Mouse (Mus musculus) lung, adult 10 weeks (tissue): ENCODE results near the gene Olfr794. TPM values are rescaled to one million over a fixed set of nuclear protein-coding genes. Genes with fewer than 3 reads are reported as not detected.

Source experiments
- polyA plus RNA-seq: library from polyadenylated mRNA; stranded (reverse); fragments of 350-450 nt; fragmentation: Illumina TruSeq; extraction: RNeasy Lipid Tissue Mini Kit (QIAGEN cat#74804); gene quantifications from one replicate; pipeline ENCODE4 v1.2.3, GENCODE M21; 2014; ENCODE audit warnings: low read depth, low replicate concordance; ENCODE audit not compliant: insufficient read depth

The Olfr794 gene
- not detected for polyA plus RNA-seq

GRCm38 (mm10) chr10:129567355-129567754 lies at the start of gene Olfr794:
Gene Olfr794, plus strand, starts transcription at chr10:129567655.

GRCm38 (mm10) chr10:129521492-129521891 lies 46.0 kb upstream of the Olfr794 start, which contains the start of gene Olfr791:
Gene Olfr791, plus strand, starts transcription at chr10:129521792.

GRCm38 (mm10) chr10:129538862-129539261 lies 28.6 kb upstream of the Olfr794 start, which contains the start of gene Olfr792:
Gene Olfr792, plus strand, starts transcription at chr10:129539162.

GRCm38 (mm10) chr10:129612470-129612869 lies 45.0 kb downstream of the Olfr794 start, which contains the start of gene Olfr796:
Gene Olfr796, minus strand, starts transcription at chr10:129612570.

Other genes with a start within 250 kb of the Olfr794 start
- gene Olfr780, start 249.5 kb upstream of the Olfr794 start, polyA plus RNA-seq = not detected
- not detected for gene Olfr781, start 238.8 kb upstream of the Olfr794 start, polyA plus RNA-seq
- not detected for gene Olfr782, start 218.8 kb upstream of the Olfr794 start, polyA plus RNA-seq
- not detected for gene Olfr784, start 183.6 kb upstream of the Olfr794 start, polyA plus RNA-seq
- gene Olfr785, start 162.2 kb upstream of the Olfr794 start, polyA plus RNA-seq = not detected
- gene Olfr786, start 140.3 kb upstream of the Olfr794 start, polyA plus RNA-seq = not detected
- not detected for gene Olfr787, start 105.8 kb upstream of the Olfr794 start, polyA plus RNA-seq
- gene Olfr788, start 96.7 kb upstream of the Olfr794 start, polyA plus RNA-seq = not detected
- not detected for gene Olfr789, start 82.9 kb upstream of the Olfr794 start, polyA plus RNA-seq
- not detected for gene Olfr790, start 69.2 kb upstream of the Olfr794 start, polyA plus RNA-seq
- gene Olfr791, start 45.9 kb upstream of the Olfr794 start, polyA plus RNA-seq = not detected
- not detected for gene Olfr792, start 28.5 kb upstream of the Olfr794 start, polyA plus RNA-seq
- not detected for gene Olfr796, start 44.9 kb downstream of the Olfr794 start, polyA plus RNA-seq
- gene Olfr798, start 60.3 kb downstream of the Olfr794 start, polyA plus RNA-seq = not detected
- gene Olfr799, start 69.8 kb downstream of the Olfr794 start, polyA plus RNA-seq = not detected
- not detected for gene Olfr800, start 90.0 kb downstream of the Olfr794 start, polyA plus RNA-seq
- not detected for gene Olfr801, start 106.2 kb downstream of the Olfr794 start, polyA plus RNA-seq
- gene Olfr802, start 120.5 kb downstream of the Olfr794 start, polyA plus RNA-seq = not detected
- gene Olfr803, start 126.6 kb downstream of the Olfr794 start, polyA plus RNA-seq = not detected
- not detected for gene Olfr804, start 135.6 kb downstream of the Olfr794 start, polyA plus RNA-seq
- not detected for gene Olfr805, start 161.7 kb downstream of the Olfr794 start, polyA plus RNA-seq
- not detected for gene Olfr806, start 174.3 kb downstream of the Olfr794 start, polyA plus RNA-seq
- gene Olfr807, start 190.1 kb downstream of the Olfr794 start, polyA plus RNA-seq = not detected
- not detected for gene Olfr808, start 197.8 kb downstream of the Olfr794 start, polyA plus RNA-seq
- not detected for gene Olfr809, start 207.0 kb downstream of the Olfr794 start, polyA plus RNA-seq
- gene Olfr810, start 227.3 kb downstream of the Olfr794 start, polyA plus RNA-seq = not detected
- gene Olfr811, start 236.7 kb downstream of the Olfr794 start, polyA plus RNA-seq = not detected